ENCODE assay signal across 28 mouse cellular contexts in genomic region chr16:4785706-4786105, GRCm38 (mm10). TPM values are rescaled to one million over a fixed set of nuclear protein-coding genes. Genes with fewer than 3 reads are reported as not detected.
DNase-seq lines count a peak whose midpoint lies in the region; ATAC-seq and TF ChIP-seq lines count a peak whose summit lies in the region.
"Had no signal": no experiment of that assay in that cellular context is flagged by ENCODE, and none has a peak within 500 bp of the region (broad histone marks: within the 10 kb centered on the region; RNA-seq: fewer than 3 reads in every experiment).

No protein-coding gene starts in this region.

- no peak for ATAC-seq in heart, postnatal 0 days (ENCODE audit: insufficient read depth, low read depth)
- ATAC-seq in neural tube, embryonic 13.5 days (ENCODE audit: low read depth) = no peak
- ATAC-seq: forebrain, embryonic 14.5 days; intestine, postnatal 0 days had no signal

- no peak for TF ChIP-seq CTCF in heart, postnatal 0 days (IDR thresholded peaks at IDR 0.05; ENCODE audit: low read depth)

- peaks cover 4% of the 10 kb centered on the region; the same call in 1 of the 2 replicates for H3K36me3 ChIP-seq in heart, postnatal 0 days (replicated peaks; ENCODE audit: control insufficient read depth, insufficient read depth, low read length)
- peaks cover 12% of the 10 kb centered on the region for H3K36me3 ChIP-seq in heart, embryonic 10.5 days
- peaks cover 7% of the 10 kb centered on the region for H3K36me3 ChIP-seq in neural tube, embryonic 13.5 days
- H3K36me3 ChIP-seq: hindbrain, embryonic 15.5 days; liver, embryonic 13.5 days had no signal

- WGBS in heart, postnatal 0 days = 31% methylated on average over 4 of the region's 4 CpGs
- WGBS in heart, embryonic 10.5 days = 75% methylated on average over 4 of the region's 4 CpGs
- 18% methylated on average over 4 of the region's 4 CpGs for WGBS in neural tube, embryonic 13.5 days

- H3K27me3 ChIP-seq in heart, postnatal 0 days (ENCODE audit: control insufficient read depth, insufficient read depth, low read length) = no peaks in the 10 kb centered on the region
- no peaks in the 10 kb centered on the region for H3K27me3 ChIP-seq in heart, embryonic 10.5 days (ENCODE audit: insufficient read depth, poor library complexity, severe bottlenecking)
- H3K27me3 ChIP-seq in neural tube, embryonic 13.5 days = no peaks in the 10 kb centered on the region
- H3K27me3 ChIP-seq: CH12.LX; hindbrain, embryonic 15.5 days; kidney, embryonic 15.5 days; limb, embryonic 13.5 days; liver, embryonic 13.5 days had no signal

- H3K9me3 ChIP-seq in heart, postnatal 0 days (replicated peaks; ENCODE audit: control insufficient read depth, low read length) = no peaks in the 10 kb centered on the region
- no peaks in the 10 kb centered on the region for H3K9me3 ChIP-seq in heart, embryonic 10.5 days
- no peaks in the 10 kb centered on the region for H3K9me3 ChIP-seq in neural tube, embryonic 13.5 days
- H3K9me3 ChIP-seq: hindbrain, embryonic 15.5 days; kidney, embryonic 15.5 days; limb, embryonic 13.5 days; liver, embryonic 13.5 days had no signal

- H3K9ac ChIP-seq in heart, postnatal 0 days (replicated peaks; ENCODE audit: low read depth, low read length) = peak overlapping the region; percentile 21; the same call in 1 of the 2 replicates
- H3K9ac ChIP-seq in neural tube, embryonic 13.5 days = no peak overlapping the region
- H3K9ac ChIP-seq: hindbrain, embryonic 15.5 days; kidney, embryonic 15.5 days; limb, embryonic 13.5 days; liver, embryonic 13.5 days; lung, embryonic 14.5 days had no signal

- H3K4me1 ChIP-seq in heart, postnatal 0 days (ENCODE audit: control insufficient read depth, insufficient read depth) = peaks cover 79% of the 10 kb centered on the region
- peaks cover 75% of the 10 kb centered on the region for H3K4me1 ChIP-seq in heart, embryonic 10.5 days
- H3K4me1 ChIP-seq in neural tube, embryonic 13.5 days (replicated peaks) = peaks cover 58% of the 10 kb centered on the region

- peak; percentile 79 for DNase-seq in heart, adult 11 months
- DNase-seq in heart, adult 8-10 months (ENCODE audit: low spot score) = no peak
- DNase-seq in heart, postnatal 0 days (ENCODE audit: low spot score) = no peak
- no peak for DNase-seq in heart, embryonic 10.5 days (ENCODE audit: low spot score)
- DNase-seq in neural tube, embryonic 10.5 days (ENCODE audit: extremely low spot score, low spot score) = no peak
- peak; percentile 44 for DNase-seq in retina, postnatal 1 day
- DNase-seq in natural killer cell, adult 2 months (ENCODE audit: low spot score in 2 of 2) = no peak
- DNase-seq: adrenal gland, postnatal 25 days; cerebellum, adult 11-12 months; gastrocnemius, postnatal 36 days; kidney, postnatal 4 days; liver, embryonic 13.5 days; lung, embryonic 14.5 days; midbrain, embryonic 14.5 days; right cerebral cortex, adult 18-20 months; thymus, postnatal 14 days had no signal

- H3K4me2 ChIP-seq in heart, postnatal 0 days (ENCODE audit: low read depth, low read length) = peak overlapping the region; percentile 12; the same call in 1 of the 2 replicates
- 0 out of 2 replicates have a peak overlapping the region, but pooled peaks have one; percentile 6 for H3K4me2 ChIP-seq in neural tube, embryonic 13.5 days
- H3K4me2 ChIP-seq: hindbrain, embryonic 15.5 days; kidney, embryonic 15.5 days; limb, embryonic 13.5 days; liver, embryonic 13.5 days; lung, embryonic 14.5 days had no signal

- no peak for TF ChIP-seq EP300 in heart, postnatal 0 days (IDR thresholded peaks at IDR 0.05; ENCODE audit: low read depth)

- no peak overlapping the region for H3K4me3 ChIP-seq in heart, postnatal 0 days (ENCODE audit: low read depth, low read length)
- no peak overlapping the region for H3K4me3 ChIP-seq in heart, embryonic 10.5 days
- H3K4me3 ChIP-seq in neural tube, embryonic 13.5 days = no peak overlapping the region
- H3K4me3 ChIP-seq: erythroblast, embryonic 14.5 days; hindbrain, embryonic 15.5 days; kidney, embryonic 15.5 days; limb, embryonic 13.5 days; liver, embryonic 13.5 days had no signal

- H3K27ac ChIP-seq in heart, postnatal 0 days (ENCODE audit: low read depth) = peak overlapping the region; percentile 35; the same call in 1 of the 2 replicates
- H3K27ac ChIP-seq in heart, embryonic 10.5 days = no peak overlapping the region
- H3K27ac ChIP-seq in neural tube, embryonic 13.5 days (replicated peaks) = no peak overlapping the region
- H3K27ac ChIP-seq: hindbrain, embryonic 15.5 days; kidney, embryonic 15.5 days; limb, embryonic 13.5 days; liver, embryonic 13.5 days; macrophage; stomach, postnatal 0 days had no signal

RNA-seq across cellular contexts. Expression of gene Cdip1, which starts 4.4 kb away (rescaled TPM):
- total RNA-seq in heart, adult 8-10 months (2022) = 10 to 100 TPM; 61.1 to 68.9 (median 65.8) TPM
- total RNA-seq in heart, postnatal 0 days (2014; rRNA removed; ENCODE audit: low replicate concordance) = 149 and 160 TPM in 2 replicates
- 121 and 123 TPM in 2 replicates for polyA plus RNA-seq in heart, postnatal 0 days (2015; fragmentation: Nextera tagmentation; extraction: Ambion mirVana)
- polyA plus RNA-seq in heart, embryonic 10.5 days (2016; fragmentation: Nextera tagmentation; extraction: Ambion mirVana) = 121 and 152 TPM in 2 replicates
- 100 and 109 TPM in 2 replicates for polyA plus RNA-seq in neural tube, embryonic 13.5 days (2015; fragmentation: Nextera tagmentation; extraction: Ambion mirVana)

RNA-seq across cellular contexts. Expression of gene 4930562C15Rik, which starts 49.5 kb away (rescaled TPM):
- total RNA-seq in heart, adult 8-10 months (2022) = not detected
- not detected in 2 replicates for total RNA-seq in heart, postnatal 0 days (2014; rRNA removed; ENCODE audit: low replicate concordance)
- polyA plus RNA-seq in heart, postnatal 0 days (2015; fragmentation: Nextera tagmentation; extraction: Ambion mirVana) = 0.08 and 0.12 TPM in 2 replicates
- 0.44 and 0.59 TPM in 2 replicates for polyA plus RNA-seq in heart, embryonic 10.5 days (2016; fragmentation: Nextera tagmentation; extraction: Ambion mirVana)
- 0.42 and 0.52 TPM in 2 replicates for polyA plus RNA-seq in neural tube, embryonic 13.5 days (2015; fragmentation: Nextera tagmentation; extraction: Ambion mirVana)
- total RNA-seq: adrenal gland, postnatal 25 days; gastrocnemius, postnatal 36 days; layer of hippocampus, postnatal 14 days; left cerebral cortex, postnatal 14 days had no signal
- polyA plus RNA-seq: erythroblast, embryonic 14.5 days; intestine, postnatal 0 days; liver, embryonic 13.5 days had no signal

RNA-seq across cellular contexts. Expression of gene Hmox2, which starts 59.5 kb away (rescaled TPM):
- total RNA-seq in heart, adult 8-10 months (2022) = 10 to 100 TPM; 70.0 to 78.7 (median 75.8) TPM
- 53.1 and 56.8 TPM in 2 replicates for total RNA-seq in heart, postnatal 0 days (2014; rRNA removed; ENCODE audit: low replicate concordance)
- 87.0 and 91.1 TPM in 2 replicates for polyA plus RNA-seq in heart, postnatal 0 days (2015; fragmentation: Nextera tagmentation; extraction: Ambion mirVana)
- 101 and 104 TPM in 2 replicates for polyA plus RNA-seq in heart, embryonic 10.5 days (2016; fragmentation: Nextera tagmentation; extraction: Ambion mirVana)
- 102 and 108 TPM in 2 replicates for polyA plus RNA-seq in neural tube, embryonic 13.5 days (2015; fragmentation: Nextera tagmentation; extraction: Ambion mirVana)

Comparison
In these comparisons a context has a peak if more than half of its experiments do, and no peak if none do; other contexts are left out.
1. DNase-seq: peak in heart, adult 11 months (single experiment) and retina, postnatal 1 day (single experiment); none in heart, adult 8-10 months (single experiment), heart, postnatal 0 days (single experiment), heart, embryonic 10.5 days (single experiment), neural tube, embryonic 10.5 days (single experiment) and natural killer cell, adult 2 months (0 of 2).